Mouse (Mus musculus): ENCODE results near the gene Usp3. TPM values are rescaled to one million over a fixed set of nuclear protein-coding genes. Genes with fewer than 3 reads are reported as not detected.

Gene Usp3
- polyA plus RNA-seq, 1 experiment from 2014 or later: 75.5 TPM

- WGBS: 94% methylated on average over 1 of the region's 1 CpGs
- Histone ChIP-seq H3K27me3 (replicated peaks; ENCODE audit: control insufficient read depth, insufficient read depth, low read length) (no peaks in the 10 kb centered on the region), H3K9ac (ENCODE audit: low read depth, low read length) (no peak overlapping the region), H3K9me3 (ENCODE audit: control insufficient read depth, low read length) (no peaks in the 10 kb centered on the region), H3K4me3 (ENCODE audit: low read length) (no peak overlapping the region), H3K36me3 (ENCODE audit: control insufficient read depth, insufficient read depth, low read length) (peaks cover 12% of the 10 kb centered on the region), H3K4me2 (ENCODE audit: low read depth, low read length) (no peak overlapping the region), H3K27ac (ENCODE audit: low read length) (no peak overlapping the region), H3K4me1 (ENCODE audit: control insufficient read depth, insufficient read depth, low read length) (no peaks in the 10 kb centered on the region)
- no peak for ATAC-seq
Measured at GRCm38 (mm10) chr9:66492361-66492760, 100.6 kb downstream of the Usp3 start.

GRCm38 (mm10) chr9:66488786-66489185 lies 104.2 kb downstream of the Usp3 start:
- Histone ChIP-seq H3K4me1 (ENCODE audit: control insufficient read depth, insufficient read depth, low read length) (no peaks in the 10 kb centered on the region), H3K36me3 (ENCODE audit: control insufficient read depth, insufficient read depth, low read length) (peaks cover 17% of the 10 kb centered on the region), H3K4me3 (ENCODE audit: low read length) (no peak overlapping the region), H3K9ac (ENCODE audit: low read depth, low read length) (no peak overlapping the region), H3K27me3 (replicated peaks; ENCODE audit: control insufficient read depth, insufficient read depth, low read length) (no peaks in the 10 kb centered on the region), H3K4me2 (ENCODE audit: low read depth, low read length) (no peak overlapping the region), H3K9me3 (ENCODE audit: control insufficient read depth, low read length) (no peaks in the 10 kb centered on the region), H3K27ac (ENCODE audit: low read length) (no peak overlapping the region)
- ATAC-seq: no peak

GRCm38 (mm10) chr9:66483429-66483828 lies 109.5 kb downstream of the Usp3 start:
- H3K36me3 ChIP-seq (ENCODE audit: control insufficient read depth, insufficient read depth, low read length): peaks cover 16% of the 10 kb centered on the region; the same call in 1 of the 2 replicates
- H3K4me3 ChIP-seq (ENCODE audit: low read length): no peak overlapping the region
- H3K9ac ChIP-seq (ENCODE audit: low read depth, low read length): no peak overlapping the region
- H3K4me2 ChIP-seq (ENCODE audit: low read depth, low read length): no peak overlapping the region
- 90% methylated on average over 3 of the region's 3 CpGs for WGBS
- no peak for ATAC-seq
- H3K27me3 ChIP-seq (replicated peaks; ENCODE audit: control insufficient read depth, insufficient read depth, low read length): no peaks in the 10 kb centered on the region
- H3K27ac ChIP-seq (ENCODE audit: low read length): no peak overlapping the region
- H3K9me3 ChIP-seq (ENCODE audit: control insufficient read depth, low read length): no peaks in the 10 kb centered on the region
- H3K4me1 ChIP-seq (ENCODE audit: control insufficient read depth, insufficient read depth, low read length): no peaks in the 10 kb centered on the region

DNA sequence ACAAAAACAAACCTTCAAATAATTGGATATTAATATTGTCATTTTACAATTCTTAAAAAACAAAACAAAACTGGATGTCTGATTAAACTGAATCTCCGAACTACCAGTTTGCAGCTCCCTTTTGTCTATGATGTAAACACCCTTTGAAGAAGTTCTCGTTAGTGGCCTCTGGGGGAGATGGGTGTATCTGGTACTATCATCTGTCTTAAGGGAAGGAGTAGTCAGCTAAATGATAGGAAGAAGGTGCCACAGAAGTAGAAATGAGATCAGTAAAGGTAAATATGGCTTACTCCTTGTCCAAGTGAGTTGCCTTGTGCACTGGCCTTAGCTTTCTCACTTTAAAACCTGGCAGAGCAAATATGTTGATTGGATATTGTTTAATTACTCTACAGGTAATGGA lies 115.2 kb downstream of the Usp3 start:
- Histone ChIP-seq H3K4me1 (ENCODE audit: control insufficient read depth, insufficient read depth, low read length) (no peaks in the 10 kb centered on the region), H3K4me3 (ENCODE audit: low read length) (no peak overlapping the region), H3K27me3 (replicated peaks; ENCODE audit: control insufficient read depth, insufficient read depth, low read length) (no peaks in the 10 kb centered on the region), H3K9ac (ENCODE audit: low read depth, low read length) (no peak overlapping the region), H3K36me3 (ENCODE audit: control insufficient read depth, insufficient read depth, low read length) (peaks cover 7% of the 10 kb centered on the region; the same call in 1 of the 2 replicates), H3K9me3 (ENCODE audit: control insufficient read depth, low read length) (no peaks in the 10 kb centered on the region), H3K27ac (ENCODE audit: low read length) (no peak overlapping the region), H3K4me2 (ENCODE audit: low read depth, low read length) (no peak overlapping the region)
- 77% methylated on average over 2 of the region's 2 CpGs for WGBS
- no peak for ATAC-seq

GRCm38 (mm10) chr9:66465087-66465486 lies 127.9 kb downstream of the Usp3 start:
- Histone ChIP-seq H3K4me3 (ENCODE audit: low read length) (no peak overlapping the region), H3K27me3 (replicated peaks; ENCODE audit: control insufficient read depth, insufficient read depth, low read length) (no peaks in the 10 kb centered on the region)

More at GRCm38 (mm10) chr9:66465087-66465486, 127.9 kb downstream of the Usp3 start:
- H3K36me3 ChIP-seq (ENCODE audit: control insufficient read depth, insufficient read depth, low read length): 0 out of 2 replicates have a peak, but pooled peaks cover 6% of the 10 kb centered on the region
- H3K4me2 ChIP-seq (ENCODE audit: low read depth, low read length): no peak overlapping the region
- no peak overlapping the region for H3K9ac ChIP-seq (ENCODE audit: low read depth, low read length)
- no peak for ATAC-seq
- no peak overlapping the region for H3K27ac ChIP-seq (ENCODE audit: low read length)
- WGBS: 55% methylated on average over 4 of the region's 4 CpGs
- no peaks in the 10 kb centered on the region for H3K4me1 ChIP-seq (ENCODE audit: control insufficient read depth, insufficient read depth, low read length)
- H3K9me3 ChIP-seq (ENCODE audit: control insufficient read depth, low read length): no peaks in the 10 kb centered on the region

Other genes with a start within 250 kb of the Usp3 start
- gene Herc1, start 242.7 kb downstream of the Usp3 start, polyA plus RNA-seq (2015; fragmentation: Nextera tagmentation; extraction: Ambion mirVana): 12.8 and 13.8 TPM in 2 replicates
- 12.7 and 14.1 TPM in 2 replicates for gene Fbxl22, start 78.5 kb downstream of the Usp3 start, polyA plus RNA-seq (2015; fragmentation: Nextera tagmentation; extraction: Ambion mirVana)
- 5.4 and 6.2 TPM in 2 replicates for gene Car12, start 120.5 kb upstream of the Usp3 start, polyA plus RNA-seq (2015; fragmentation: Nextera tagmentation; extraction: Ambion mirVana)
- gene Aph1b, start 202.3 kb upstream of the Usp3 start, polyA plus RNA-seq (2015; fragmentation: Nextera tagmentation; extraction: Ambion mirVana): 10.2 and 11.2 TPM in 2 replicates
- 0.29 and 0.55 TPM in 2 replicates for gene Gm10647, start 203.9 kb upstream of the Usp3 start, polyA plus RNA-seq (2015; fragmentation: Nextera tagmentation; extraction: Ambion mirVana)
- 4.5 and 6.2 TPM in 2 replicates for gene Aph1c, start 241.6 kb upstream of the Usp3 start, polyA plus RNA-seq (2015; fragmentation: Nextera tagmentation; extraction: Ambion mirVana)

All from intestine, embryonic 16.5 days (tissue).